Mouse (Mus musculus) bone marrow, adult 2 months (tissue): ENCODE measurements around the gene Slc6a2.

Source experiments
- CTCF ChIP-seq: fragments of 200-500 bp; IDR thresholded peaks from 2 replicates; pipeline ENCODE4 v1.5.1; 2011; ENCODE audit warnings: low read length, control low read depth; ENCODE audit not compliant: control insufficient read depth, insufficient read depth
- POLR2A ChIP-seq: fragments of 200-500 bp; IDR thresholded peaks from 2 replicates; pipeline ENCODE4 v1.6.1; 2011; ENCODE audit warnings: low read depth, mild to moderate bottlenecking, control low read depth, low read length, borderline replicate concordance; ENCODE audit not compliant: control insufficient read depth

DNA sequence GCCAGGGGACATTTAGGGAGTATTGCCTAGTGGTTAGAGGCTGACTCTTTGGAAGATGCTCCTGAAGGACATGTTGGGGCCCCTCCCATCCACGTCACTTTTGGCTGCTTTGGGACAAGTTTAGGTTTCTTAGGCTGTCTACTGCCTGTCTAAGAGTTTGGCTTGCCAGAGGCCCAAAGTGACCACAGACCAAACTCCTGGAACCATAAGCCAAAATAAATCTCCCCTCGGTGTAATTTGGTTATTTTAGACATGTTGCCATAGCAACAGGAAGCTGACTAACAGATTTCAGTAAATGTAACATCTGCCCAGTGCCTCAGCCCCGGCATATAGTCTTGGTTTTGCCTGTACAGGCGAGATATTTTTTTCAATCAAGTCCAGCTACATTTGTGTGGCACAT is 21.8 kb upstream of the Slc6a2 start:
- TF ChIP-seq CTCF (no peak), POLR2A (no peak)
